Mouse (Mus musculus): ENCODE measurements around the gene Ushbp1. TPM values are rescaled to one million over a fixed set of nuclear protein-coding genes. Genes with fewer than 3 reads are reported as not detected.

Gene Ushbp1
- polyA plus RNA-seq, 1 experiment from 2014 or later: 5.4 TPM

GRCm38 (mm10) chr8:71404011-71404410 is 8.4 kb upstream of the Ushbp1 start:
- 93% methylated on average over 8 of the region's 8 CpGs for WGBS
- DNase-seq (ENCODE audit: low spot score): no peak
- Histone ChIP-seq H3K27me3 (replicated peaks; ENCODE audit: low read depth, poor library complexity, severe bottlenecking) (no peaks in the 10 kb centered on the region), H3K9me3 (no peaks in the 10 kb centered on the region), H3K27ac (replicated peaks) (no peak overlapping the region), H3K4me1 (peaks cover 27% of the 10 kb centered on the region), H3K4me3 (no peak overlapping the region), H3K36me3 (replicated peaks) (peaks cover 61% of the 10 kb centered on the region)

DNA sequence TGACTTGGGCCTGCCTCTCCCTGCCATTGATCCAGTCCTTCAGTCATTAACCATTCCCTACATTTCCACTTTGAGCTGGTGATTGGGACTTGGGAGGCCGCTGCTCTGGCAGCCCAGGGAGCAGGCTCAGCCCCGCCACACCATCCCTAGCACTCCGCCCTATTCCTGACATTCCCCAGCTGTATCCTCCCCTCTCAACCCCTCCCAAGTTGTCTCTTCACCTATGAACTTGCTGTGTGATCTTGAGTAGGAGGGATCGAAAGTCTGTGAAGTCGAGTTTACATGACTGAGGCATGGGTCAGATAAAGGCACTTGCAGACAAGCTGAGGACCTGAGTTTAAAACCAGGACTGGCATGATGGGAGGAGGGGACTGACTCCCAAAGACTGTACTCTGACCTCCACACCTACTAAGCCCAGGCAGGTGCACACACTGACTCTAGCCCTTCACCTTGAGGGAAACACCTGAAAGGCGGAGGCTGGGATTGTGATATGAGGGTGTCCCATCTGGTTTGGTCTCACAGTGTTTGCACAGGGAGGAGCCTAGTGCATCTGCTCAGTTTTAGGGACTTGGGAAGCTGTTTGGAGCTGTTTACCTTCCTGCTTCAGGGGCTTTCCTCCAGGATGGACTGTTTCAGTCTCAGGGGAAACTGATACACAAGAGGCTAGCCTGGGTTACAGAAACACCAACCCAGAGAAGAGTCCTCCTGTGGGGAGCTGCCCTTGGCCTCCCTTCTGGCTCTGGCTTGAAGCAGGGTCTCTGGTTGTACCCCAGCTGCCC is 7.7 kb upstream of the Ushbp1 start:
- H3K4me1 ChIP-seq: peaks cover 27% of the 10 kb centered on the region
- no peak overlapping the region for H3K27ac ChIP-seq (replicated peaks)
- WGBS: 84% methylated on average over 6 of the region's 6 CpGs
- no peak overlapping the region for H3K4me3 ChIP-seq
- no peak for DNase-seq (ENCODE audit: low spot score)
- H3K9me3 ChIP-seq: no peaks in the 10 kb centered on the region
- peaks cover 61% of the 10 kb centered on the region for H3K36me3 ChIP-seq (replicated peaks)
- H3K27me3 ChIP-seq (replicated peaks; ENCODE audit: low read depth, poor library complexity, severe bottlenecking): no peaks in the 10 kb centered on the region

DNA sequence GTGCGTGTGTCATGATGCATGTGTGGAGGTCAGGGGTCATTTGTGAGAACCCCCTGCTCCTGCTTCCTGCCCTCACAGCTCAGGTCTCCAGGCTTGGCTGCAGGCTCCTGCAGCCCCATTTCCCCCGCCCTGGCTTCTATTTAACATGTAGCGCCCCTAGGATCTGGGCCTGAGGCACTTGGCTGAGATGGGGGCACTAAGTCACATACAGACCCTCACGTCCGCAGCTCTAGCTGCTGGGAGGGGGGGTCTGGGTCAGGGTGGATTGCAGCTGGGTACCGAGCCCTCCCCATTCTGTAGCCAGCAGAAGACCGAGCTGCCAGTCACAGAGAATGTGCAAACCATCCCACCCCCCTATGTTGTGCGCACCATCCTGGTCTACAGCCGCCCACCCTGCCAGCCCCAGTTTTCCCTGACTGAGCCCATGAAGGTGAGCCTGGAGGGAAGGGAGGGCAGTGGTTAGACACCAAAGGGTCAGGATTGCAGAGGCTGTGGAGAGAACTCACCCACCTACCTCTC is 6.9 kb upstream of the Ushbp1 start:
- Histone ChIP-seq H3K9me3 (no peaks in the 10 kb centered on the region), H3K4me1 (peaks cover 30% of the 10 kb centered on the region), H3K27me3 (replicated peaks; ENCODE audit: low read depth, poor library complexity, severe bottlenecking) (no peaks in the 10 kb centered on the region), H3K27ac (replicated peaks) (no peak overlapping the region), H3K4me3 (no peak overlapping the region), H3K36me3 (replicated peaks) (peaks cover 55% of the 10 kb centered on the region)
- DNase-seq (ENCODE audit: low spot score): no peak
- WGBS: 83% methylated on average over 9 of the region's 9 CpGs

GRCm38 (mm10) chr8:71401454-71401853 is 5.9 kb upstream of the Ushbp1 start:
- Histone ChIP-seq H3K27me3 (replicated peaks; ENCODE audit: low read depth, poor library complexity, severe bottlenecking) (no peaks in the 10 kb centered on the region), H3K4me3 (no peak overlapping the region), H3K27ac (replicated peaks) (no peak overlapping the region), H3K9me3 (no peaks in the 10 kb centered on the region), H3K36me3 (replicated peaks) (peaks cover 50% of the 10 kb centered on the region), H3K4me1 (peaks cover 25% of the 10 kb centered on the region)
- no peak for DNase-seq (ENCODE audit: low spot score)

DNA sequence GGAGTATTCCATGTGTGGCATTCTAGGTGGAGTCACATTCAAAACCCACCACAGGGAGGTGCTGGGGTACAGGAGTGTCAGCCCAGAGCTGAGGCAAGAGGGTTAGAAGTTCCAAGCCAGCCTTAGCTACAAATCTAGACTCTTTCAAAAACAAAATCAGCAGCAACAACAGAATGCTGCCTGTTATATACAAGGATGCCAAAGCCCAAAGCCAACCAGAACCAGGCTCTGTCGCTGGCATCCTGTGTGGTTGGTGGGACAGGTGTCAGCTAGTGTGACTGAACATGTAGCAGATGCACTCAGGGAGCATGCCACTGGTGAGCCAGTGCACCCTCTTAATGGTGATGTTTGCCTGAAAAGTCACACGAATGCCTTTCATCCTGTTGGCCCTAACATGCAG is 5.2 kb upstream of the Ushbp1 start:
- peaks cover 50% of the 10 kb centered on the region for H3K36me3 ChIP-seq (replicated peaks)
- H3K9me3 ChIP-seq: no peaks in the 10 kb centered on the region
- 93% methylated on average over 2 of the region's 2 CpGs for WGBS
- no peak overlapping the region for H3K4me3 ChIP-seq
- no peak overlapping the region for H3K27ac ChIP-seq (replicated peaks)
- H3K27me3 ChIP-seq (replicated peaks; ENCODE audit: low read depth, poor library complexity, severe bottlenecking): no peaks in the 10 kb centered on the region
- DNase-seq (ENCODE audit: low spot score): no peak
- H3K4me1 ChIP-seq: peaks cover 25% of the 10 kb centered on the region

- 0 out of 2 replicates have a peak, but pooled peaks cover 3% of the 10 kb centered on the region for H3K27me3 ChIP-seq (replicated peaks; ENCODE audit: low read depth, poor library complexity, severe bottlenecking)
- peak overlapping the region; percentile 88 for H3K4me3 ChIP-seq
- H3K9me3 ChIP-seq: no peaks in the 10 kb centered on the region
- no peak for DNase-seq (ENCODE audit: low spot score)
- 86% methylated on average over 12 of the region's 12 CpGs for WGBS
- peak overlapping the region; percentile 89; the same call in 1 of the 2 replicates for H3K27ac ChIP-seq (replicated peaks)
- H3K4me1 ChIP-seq: peaks cover 24% of the 10 kb centered on the region
- peaks cover 36% of the 10 kb centered on the region for H3K36me3 ChIP-seq (replicated peaks)
Measured at GRCm38 (mm10) chr8:71397701-71398100, 2.1 kb upstream of the Ushbp1 start.

GRCm38 (mm10) chr8:71396639-71397305 is 1.2 kb upstream of the Ushbp1 start, which contains the start of gene Babam1:
Gene Babam1 (plus strand): TSS chr8:71396861.
- Histone ChIP-seq H3K4me3 (peak within 1 kb of the TSS; percentile 88), H3K27ac (replicated peaks) (peak within 1 kb of the TSS; percentile 89), H3K27me3 (replicated peaks; ENCODE audit: low read depth, poor library complexity, severe bottlenecking) (0 out of 2 replicates have a peak, but pooled peaks cover 3% of the 10 kb centered on the region), H3K9me3 (no peaks in the 10 kb centered on the region), H3K4me1 (peaks cover 26% of the 10 kb centered on the region), H3K36me3 (replicated peaks) (peaks cover 31% of the 10 kb centered on the region)
- WGBS: under 1% methylated on average over 34 of the region's 34 CpGs
- DNase-seq (ENCODE audit: low spot score): peak; percentile 94

DNA sequence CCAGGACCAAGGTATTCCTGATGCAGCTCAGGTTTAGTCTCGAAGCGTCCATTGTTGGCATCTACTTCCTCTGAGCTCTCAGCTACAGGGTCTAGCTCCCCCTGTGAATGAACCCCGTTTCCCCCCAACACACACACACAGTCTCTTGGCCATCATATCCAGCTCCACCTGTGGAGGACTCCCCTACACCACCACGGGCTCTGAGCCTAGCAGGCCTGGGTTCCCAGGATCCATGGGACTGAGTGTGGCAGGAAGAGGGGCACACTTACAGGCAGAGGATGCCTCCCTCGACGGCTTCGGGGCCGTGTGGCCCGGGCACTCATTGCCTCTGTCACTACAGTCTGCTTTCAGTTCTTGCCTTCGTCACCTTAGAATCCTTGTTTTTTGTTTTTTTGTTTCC is 531 bp downstream of the Ushbp1 start:
- no peak for DNase-seq (ENCODE audit: low spot score)
- Histone ChIP-seq H3K9me3 (no peaks in the 10 kb centered on the region), H3K4me3 (peak overlapping the region; percentile 88; the same call in 1 of the 2 replicates), H3K36me3 (replicated peaks) (peaks cover 20% of the 10 kb centered on the region), H3K4me1 (peaks cover 26% of the 10 kb centered on the region), H3K27ac (replicated peaks) (peak overlapping the region; percentile 35), H3K27me3 (replicated peaks; ENCODE audit: low read depth, poor library complexity, severe bottlenecking) (0 out of 2 replicates have a peak, but pooled peaks cover 3% of the 10 kb centered on the region)
- WGBS: 84% methylated on average over 10 of the region's 10 CpGs

DNA sequence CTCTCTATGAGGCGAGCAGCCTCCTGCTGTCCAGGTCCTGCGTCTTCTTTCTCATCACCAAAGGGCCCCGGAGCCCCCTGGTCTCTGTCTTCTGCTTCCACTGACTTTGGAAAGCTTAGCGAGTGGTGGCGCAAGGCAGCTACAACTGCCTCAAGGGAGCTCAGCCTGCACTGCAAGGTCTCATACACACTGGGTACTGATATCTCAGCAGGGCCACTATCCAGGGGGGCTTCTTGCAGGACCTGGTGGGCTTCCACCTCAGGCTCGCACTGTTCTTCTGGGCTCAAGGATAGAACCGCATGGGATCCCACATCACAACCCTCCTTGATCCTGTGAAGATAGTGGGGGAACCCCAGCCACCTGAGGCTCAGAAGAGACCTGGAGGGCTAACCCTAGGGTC is 1.1 kb downstream of the Ushbp1 start:
- no peaks in the 10 kb centered on the region for H3K9me3 ChIP-seq
- H3K36me3 ChIP-seq (replicated peaks): peaks cover 14% of the 10 kb centered on the region
- H3K4me1 ChIP-seq: peaks cover 26% of the 10 kb centered on the region
- DNase-seq (ENCODE audit: low spot score): no peak
- 0 out of 2 replicates have a peak, but pooled peaks cover 3% of the 10 kb centered on the region for H3K27me3 ChIP-seq (replicated peaks; ENCODE audit: low read depth, poor library complexity, severe bottlenecking)
- H3K4me3 ChIP-seq: peak overlapping the region; percentile 88; the same call in 1 of the 2 replicates
- WGBS: 83% methylated on average over 7 of the region's 7 CpGs
- peak overlapping the region; percentile 35; the same call in 1 of the 2 replicates for H3K27ac ChIP-seq (replicated peaks)

DNA sequence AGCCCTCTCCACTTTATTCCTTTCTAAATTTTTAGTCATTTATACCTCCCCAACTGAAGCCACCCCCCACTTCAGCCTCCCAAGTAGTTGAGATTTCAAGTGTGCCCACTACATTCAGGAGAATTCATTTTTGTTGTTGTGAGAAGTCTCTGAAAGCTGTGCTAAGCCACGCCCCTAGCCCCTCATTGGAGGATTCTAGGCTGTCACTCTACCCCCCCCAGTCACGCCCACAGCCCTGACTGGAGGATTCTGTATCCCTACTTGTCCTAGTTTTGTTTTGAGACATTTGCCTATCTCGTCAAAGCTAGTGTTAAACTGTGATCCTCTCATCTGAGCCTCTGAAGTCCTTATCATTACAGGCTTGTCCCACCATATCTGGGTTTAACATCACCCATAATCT is 2.7 kb downstream of the Ushbp1 start:
- Histone ChIP-seq H3K4me3 (peak overlapping the region; percentile 25; the same call in 1 of the 2 replicates), H3K27me3 (replicated peaks; ENCODE audit: low read depth, poor library complexity, severe bottlenecking) (0 out of 2 replicates have a peak, but pooled peaks cover 3% of the 10 kb centered on the region), H3K4me1 (peaks cover 26% of the 10 kb centered on the region), H3K36me3 (replicated peaks) (no peaks in the 10 kb centered on the region), H3K9me3 (no peaks in the 10 kb centered on the region), H3K27ac (replicated peaks) (no peak overlapping the region; the same call in 1 of the 2 replicates)
- peak; percentile 72 for DNase-seq (ENCODE audit: low spot score)
- 5% methylated on average over 3 of the region's 3 CpGs for WGBS

- Histone ChIP-seq H3K27me3 (replicated peaks; ENCODE audit: low read depth, poor library complexity, severe bottlenecking) (0 out of 2 replicates have a peak, but pooled peaks cover 3% of the 10 kb centered on the region), H3K4me3 (no peak overlapping the region), H3K36me3 (replicated peaks) (no peaks in the 10 kb centered on the region), H3K4me1 (peaks cover 21% of the 10 kb centered on the region), H3K9me3 (no peaks in the 10 kb centered on the region), H3K27ac (replicated peaks) (no peak overlapping the region)
- 81% methylated on average over 5 of the region's 5 CpGs for WGBS
- DNase-seq (ENCODE audit: low spot score): no peak
Measured at GRCm38 (mm10) chr8:71392391-71392790, 3.2 kb downstream of the Ushbp1 start.

GRCm38 (mm10) chr8:71391696-71392095 is 3.9 kb downstream of the Ushbp1 start:
- H3K9me3 ChIP-seq: no peaks in the 10 kb centered on the region
- H3K4me1 ChIP-seq: peaks cover 18% of the 10 kb centered on the region
- no peaks in the 10 kb centered on the region for H3K36me3 ChIP-seq (replicated peaks)
- WGBS: 84% methylated on average over 2 of the region's 2 CpGs
- H3K27ac ChIP-seq (replicated peaks): no peak overlapping the region
- H3K4me3 ChIP-seq: no peak overlapping the region
- 0 out of 2 replicates have a peak, but pooled peaks cover 3% of the 10 kb centered on the region for H3K27me3 ChIP-seq (replicated peaks; ENCODE audit: low read depth, poor library complexity, severe bottlenecking)
- no peak for DNase-seq (ENCODE audit: low spot score)
